In genomic region chr13:98926213-98926957, GRCm38 (mm10) we compare ENCODE assay signal across 7 mouse cellular contexts. TPM values are rescaled to one million over a fixed set of nuclear protein-coding genes. Genes with fewer than 3 reads are reported as not detected.
DNase-seq lines count a peak whose midpoint lies in the region; ATAC-seq and TF ChIP-seq lines count a peak whose summit lies in the region.

Gene Tnpo1, minus strand, starts transcription at chr13:98926384.

- H3K9me3 ChIP-seq in embryonic facial prominence, embryonic 11.5 days (replicated peaks; ENCODE audit: control insufficient read depth, low read length): no peaks in the 10 kb centered on the region
- H3K9me3 ChIP-seq in limb, embryonic 12.5 days: no peaks in the 10 kb centered on the region
- H3K9me3 ChIP-seq in midbrain, embryonic 15.5 days: no peaks in the 10 kb centered on the region

- H3K9ac ChIP-seq in embryonic facial prominence, embryonic 11.5 days (replicated peaks; ENCODE audit: low read length): peak within 1 kb of the TSS; percentile 100
- H3K9ac ChIP-seq in limb, embryonic 12.5 days (replicated peaks): peak within 1 kb of the TSS; percentile 100
- peak within 1 kb of the TSS; percentile 100 for H3K9ac ChIP-seq in midbrain, embryonic 15.5 days

- peak; percentile 40 for TF ChIP-seq POLR2A in kidney, adult 2 months (IDR thresholded peaks at IDR 0.05; ENCODE audit: low read depth, low read length)
- peak; percentile 73 for TF ChIP-seq POLR2A in spleen, adult 2 months (IDR thresholded peaks at IDR 0.05; ENCODE audit: low read depth, low read length)

- no peaks in the 10 kb centered on the region for H3K36me3 ChIP-seq in embryonic facial prominence, embryonic 11.5 days (replicated peaks; ENCODE audit: control insufficient read depth, insufficient read depth, low read depth, low read length)
- H3K36me3 ChIP-seq in kidney, adult 2 months (ENCODE audit: control insufficient read depth, insufficient read depth, low read length): no peaks in the 10 kb centered on the region
- H3K36me3 ChIP-seq in limb, embryonic 12.5 days: peaks cover 20% of the 10 kb centered on the region
- no peaks in the 10 kb centered on the region for H3K36me3 ChIP-seq in midbrain, embryonic 15.5 days (replicated peaks)
- no peaks in the 10 kb centered on the region for H3K36me3 ChIP-seq in spleen, adult 2 months (ENCODE audit: control insufficient read depth, insufficient read depth, low read length)

- WGBS in embryonic facial prominence, embryonic 11.5 days: under 1% methylated on average over 75 of the region's 75 CpGs
- 1% methylated on average over 73 of the region's 75 CpGs for WGBS in kidney, adult 2 months
- WGBS in limb, embryonic 12.5 days: under 1% methylated on average over 74 of the region's 75 CpGs
- WGBS in midbrain, embryonic 15.5 days: under 1% methylated on average over 55 of the region's 75 CpGs
- under 1% methylated on average over 66 of the region's 75 CpGs for WGBS in spleen, adult 2 months

- no peaks in the 10 kb centered on the region for H3K27me3 ChIP-seq in embryonic facial prominence, embryonic 11.5 days (ENCODE audit: control insufficient read depth, insufficient read depth, low read length)
- no peaks in the 10 kb centered on the region for H3K27me3 ChIP-seq in kidney, adult 2 months (replicated peaks; ENCODE audit: control insufficient read depth, insufficient read depth, low read length)
- no peaks in the 10 kb centered on the region for H3K27me3 ChIP-seq in limb, embryonic 12.5 days
- H3K27me3 ChIP-seq in midbrain, embryonic 15.5 days (replicated peaks): no peaks in the 10 kb centered on the region
- no peaks in the 10 kb centered on the region for H3K27me3 ChIP-seq in spleen, adult 2 months (ENCODE audit: control insufficient read depth, insufficient read depth, low read length)

- H3K4me3 ChIP-seq in embryonic facial prominence, embryonic 11.5 days (ENCODE audit: low read depth, low read length): peak within 1 kb of the TSS; percentile 100
- H3K4me3 ChIP-seq in kidney, adult 2 months (ENCODE audit: insufficient read depth, low read depth, low read length): peak within 1 kb of the TSS; percentile 88
- H3K4me3 ChIP-seq in limb, embryonic 12.5 days (replicated peaks): peak within 1 kb of the TSS; percentile 99
- H3K4me3 ChIP-seq in midbrain, embryonic 15.5 days: peak within 1 kb of the TSS; percentile 92
- peak within 1 kb of the TSS; percentile 85 for H3K4me3 ChIP-seq in spleen, adult 2 months (ENCODE audit: extremely low read depth, insufficient read depth, insufficient read length)

- peak within 1 kb of the TSS; percentile 85 for H3K4me2 ChIP-seq in embryonic facial prominence, embryonic 11.5 days (ENCODE audit: low read depth, low read length)
- peak within 1 kb of the TSS; percentile 67 for H3K4me2 ChIP-seq in limb, embryonic 12.5 days
- H3K4me2 ChIP-seq in midbrain, embryonic 15.5 days: peak within 1 kb of the TSS; percentile 62

- peak; percentile 94 for ATAC-seq in embryonic facial prominence, embryonic 11.5 days (replicated peaks; ENCODE audit: insufficient number of reproducible peaks, low FRiP score, low TSS enrichment, low read depth)
- ATAC-seq in limb, embryonic 12.5 days (ENCODE audit: insufficient number of reproducible peaks, insufficient read depth, low FRiP score, low TSS enrichment, low read depth): peak; percentile 94
- peak; percentile 96 for ATAC-seq in midbrain, embryonic 15.5 days (replicated peaks)

- H3K27ac ChIP-seq in embryonic facial prominence, embryonic 11.5 days (replicated peaks; ENCODE audit: low read depth, low read length): peak within 1 kb of the TSS; percentile 96
- peak within 1 kb of the TSS; percentile 96 for H3K27ac ChIP-seq in kidney, adult 2 months (ENCODE audit: insufficient read depth, low read depth, low read length)
- peak within 1 kb of the TSS; percentile 98 for H3K27ac ChIP-seq in limb, embryonic 12.5 days
- peak within 1 kb of the TSS; percentile 98 for H3K27ac ChIP-seq in midbrain, embryonic 15.5 days
- peak within 1 kb of the TSS; percentile 97 for H3K27ac ChIP-seq in spleen, adult 2 months (ENCODE audit: insufficient read depth, low read length)

- TF ChIP-seq CTCF in kidney, adult 2 months (conservative IDR thresholded peaks at IDR 0.05; ENCODE audit: insufficient read depth, insufficient read length, low read depth, low read length): no peak
- TF ChIP-seq CTCF in spleen, adult 2 months (IDR thresholded peaks at IDR 0.05; ENCODE audit: extremely low read depth, insufficient read depth, insufficient read length, insufficient replicate concordance): no peak

- no peaks in the 10 kb centered on the region for H3K4me1 ChIP-seq in embryonic facial prominence, embryonic 11.5 days (ENCODE audit: control insufficient read depth, insufficient read depth, low read length)
- H3K4me1 ChIP-seq in kidney, adult 2 months (ENCODE audit: control insufficient read depth, insufficient read depth, low read length): peaks cover 17% of the 10 kb centered on the region; the same call in 1 of the 2 replicates
- peaks cover 6% of the 10 kb centered on the region for H3K4me1 ChIP-seq in limb, embryonic 12.5 days (replicated peaks)
- H3K4me1 ChIP-seq in midbrain, embryonic 15.5 days: peaks cover 30% of the 10 kb centered on the region
- peaks cover 2% of the 10 kb centered on the region; the same call in 1 of the 2 replicates for H3K4me1 ChIP-seq in spleen, adult 2 months (ENCODE audit: control insufficient read depth, insufficient read depth, insufficient read length)

- peak; percentile 97 for DNase-seq in adrenal gland, postnatal 14 days
- peak; percentile 92 for DNase-seq in embryonic facial prominence, embryonic 11.5 days (ENCODE audit: low spot score)
- peak; percentile 100 for DNase-seq in heart, adult 11 months
- peak; percentile 96 for DNase-seq in kidney, adult 2 months
- DNase-seq in spleen, adult 2 months (ENCODE audit: low read depth in 1 of 2, low spot score in 2 of 2): peak; percentile 67 to 89

RNA-seq across cellular contexts. Expression of gene Tnpo1, which starts in this region (rescaled TPM):
- total RNA-seq in adrenal gland, postnatal 14 days (2021): 112 and 119 TPM in 2 replicates
- polyA plus RNA-seq in embryonic facial prominence, embryonic 11.5 days (2014; fragmentation: Nextera tagmentation; extraction: Ambion mirVana): 61.5 and 65.2 TPM in 2 replicates
- polyA plus RNA-seq in kidney, adult 2 months (2012; rRNA removed): 25.0 and 27.0 TPM in 2 replicates
- 77.0 and 77.6 TPM in 2 replicates for polyA plus RNA-seq in limb, embryonic 12.5 days (2016; fragmentation: Nextera tagmentation; extraction: Ambion mirVana)
- 51.3 and 53.9 TPM in 2 replicates for polyA plus RNA-seq in midbrain, embryonic 15.5 days (2015; fragmentation: Nextera tagmentation; extraction: Ambion mirVana)
- polyA plus RNA-seq in spleen, adult 2 months (2012; rRNA removed): 13.5 and 15.2 TPM in 2 replicates

Comparison
In these comparisons a context has a peak if more than half of its experiments do, and no peak if none do; other contexts are left out.
1. Peak in every context shown above with its lines: DNase-seq, ATAC-seq, H3K4me3 ChIP-seq and H3K27ac ChIP-seq.